Mouse (Mus musculus) liver, embryonic 14.5 days (tissue): ENCODE measurements around the gene Itgb1bp1.

Source experiments
- CTCF ChIP-seq: IDR thresholded peaks from 2 replicates; pipeline ENCODE4 v1.5.1; 2016; ENCODE audit warnings: antibody characterized with exemption, low read depth, control low read depth
- EP300 ChIP-seq: IDR thresholded peaks from 2 replicates; pipeline ENCODE4 v1.6.1; 2016; ENCODE audit warnings: antibody characterized with exemption, low read depth

DNA sequence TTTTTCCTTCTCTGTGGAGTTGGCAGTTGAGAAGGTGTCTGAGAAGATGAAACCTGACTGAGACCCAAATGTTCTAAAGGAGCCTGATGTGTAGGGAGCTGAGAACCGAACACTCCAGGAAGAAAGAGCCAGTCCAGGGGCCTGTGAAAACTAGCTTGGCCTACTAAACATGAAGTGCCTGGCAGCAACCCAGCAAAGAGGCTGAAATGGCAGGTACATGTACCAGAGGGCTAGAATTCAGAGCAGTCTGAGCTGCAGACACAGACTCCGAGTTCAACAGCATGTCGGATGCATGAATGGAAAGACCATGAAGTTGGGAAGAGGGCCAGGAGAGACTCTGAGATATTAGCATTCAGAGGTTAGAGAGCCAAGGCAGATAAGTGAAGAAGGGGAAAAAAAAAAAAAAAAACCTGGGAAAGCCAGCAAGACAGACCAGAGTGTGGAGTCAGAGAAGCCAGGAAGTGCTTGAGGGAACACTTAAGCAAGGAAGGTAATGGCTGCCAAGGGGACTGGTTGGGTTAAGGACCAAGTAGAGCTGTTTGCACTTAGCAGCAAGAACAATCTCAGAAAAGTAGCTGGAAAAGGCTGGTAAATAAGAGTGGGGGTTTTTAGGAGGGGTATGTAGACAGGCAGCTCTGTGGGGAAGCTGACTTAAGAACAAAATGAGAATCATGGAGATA lies 2.8 kb upstream of the Itgb1bp1 start:
- TF ChIP-seq CTCF (no peak), EP300 (no peak)
